Mouse (Mus musculus): ENCODE data around the gene Cga. TPM values are rescaled to one million over a fixed set of nuclear protein-coding genes. Genes with fewer than 3 reads are reported as not detected.
"Not testable (repeated sequence)": the region's sequence is repeated elsewhere in the genome, so short reads cannot be mapped to it uniquely, and the experiment has no call there.

Gene Cga
- total RNA-seq, 2 experiments from 2014 or later = not detected

GRCm38 (mm10) chr4:34889812-34890185 lies 3.8 kb upstream of the Cga start:
- no peak for DNase-seq

- DNase-seq = no peak
These were observed 4.9 kb downstream of the Cga start for GRCm38 (mm10) chr4:34898497-34898896.

- DNase-seq = no peak
These were observed 5.7 kb downstream of the Cga start for GRCm38 (mm10) chr4:34899322-34899721.

- DNase-seq = no peak
These were observed 6.6 kb downstream of the Cga start for GRCm38 (mm10) chr4:34900155-34900554.

- no peak for DNase-seq
These were observed 7.6 kb downstream of the Cga start for GRCm38 (mm10) chr4:34901166-34901565.

GRCm38 (mm10) chr4:34901582-34901981 lies 8.0 kb downstream of the Cga start:
- DNase-seq = not testable (repeated sequence)

- peak; percentile 22 for DNase-seq
These were observed 11.8 kb downstream of the Cga start for GRCm38 (mm10) chr4:34905396-34905795.

GRCm38 (mm10) chr4:34906151-34906550 lies 12.6 kb downstream of the Cga start:
- DNase-seq = no peak

GRCm38 (mm10) chr4:34907026-34907425 lies 13.4 kb downstream of the Cga start:
- no peak for DNase-seq

- DNase-seq = peak; percentile 17
These were observed 14.5 kb downstream of the Cga start for GRCm38 (mm10) chr4:34908127-34908526.

GRCm38 (mm10) chr4:34911401-34911800 lies 17.8 kb downstream of the Cga start:
- DNase-seq = no peak

GRCm38 (mm10) chr4:34912171-34912570 lies 18.6 kb downstream of the Cga start:
- DNase-seq = no peak

GRCm38 (mm10) chr4:34917400-34917799 lies 23.8 kb downstream of the Cga start:
- DNase-seq = peak; percentile 13

GRCm38 (mm10) chr4:34922177-34922870 lies 28.7 kb downstream of the Cga start:
- DNase-seq = peak; percentile 46

- DNase-seq = not testable (repeated sequence)
These were observed 34.8 kb downstream of the Cga start for GRCm38 (mm10) chr4:34928386-34928785.

- no peak for DNase-seq
These were observed 47.5 kb downstream of the Cga start for GRCm38 (mm10) chr4:34941046-34941445.

GRCm38 (mm10) chr4:34947181-34947580 lies 53.6 kb downstream of the Cga start:
- no peak for DNase-seq

GRCm38 (mm10) chr4:34953716-34954115 lies 60.1 kb downstream of the Cga start:
- no peak for DNase-seq

Other genes starting within 250 kb of the Cga start
- 10 to 100 TPM; 32.7 to 35.1 TPM for gene Slc35a1, start 206.3 kb upstream of the Cga start, total RNA-seq (2021)
- under 1 TPM; 0.55 to 0.87 TPM for gene Cfap206, start 163.6 kb upstream of the Cga start, total RNA-seq (2021)
- gene Gm136, start 137.5 kb upstream of the Cga start, total RNA-seq (2021) = not detected
- 10 to 100 TPM; 26.7 to 30.1 TPM for gene Smim8, start 115.4 kb upstream of the Cga start, total RNA-seq (2021)
- gene Zfp292, start 10.8 kb upstream of the Cga start, total RNA-seq (2021) = 10 to 100 TPM; 17.8 to 22.9 TPM